Mouse (Mus musculus) megakaryocyte, embryonic 14.5 days (primary cell): ENCODE measurements at regions not wholly inside any gene's neighbourhood (a gene's known extent, or its start where the extent isn't known, plus 50 kb on each side); places are given as distances from the start of the nearest gene placed in this dataset.

Source experiments
- FLI1 ChIP-seq: IDR thresholded peaks from 2 replicates; pipeline ENCODE4 v1.6.1; 2012; ENCODE audit warnings: low read length, inconsistent platforms, mixed read lengths
- GATA1 ChIP-seq: IDR thresholded peaks from 3 replicates; pipeline ENCODE4 v1.6.1; 2012; ENCODE audit warnings: mixed read lengths, low read length, inconsistent platforms, borderline replicate concordance

- TF ChIP-seq GATA1 (no peak), FLI1 (no peak)
Measured at GRCm38 (mm10) chr7:35879755-35880304, 77.0 kb upstream of the Zfp507 start.
